Mouse (Mus musculus): ENCODE results near the gene Scgb1b18.
"Not testable (repeated sequence)": the region's sequence is repeated elsewhere in the genome, so short reads cannot be mapped to it uniquely, and the experiment has no call there.

The Scgb1b18 gene

GRCm38 (mm10) chr7:33185268-33185667, at the start of gene Scgb1b18:
Scgb1b18 (plus strand) TSS chr7:33185568.
- not testable (repeated sequence) for DNase-seq (ENCODE audit: low read depth, low spot score)

- not testable (repeated sequence) for DNase-seq (ENCODE audit: low read depth, low spot score)
These were observed 11.6 kb upstream of the Scgb1b18 start, which contains the start of gene Scgb2b18 for GRCm38 (mm10) chr7:33173764-33174163. Scgb2b18 (minus strand) TSS chr7:33173864.

Measured in brain, embryonic 18.5 days (tissue).